Mouse (Mus musculus) limb, embryonic 14.5 days (tissue): ENCODE results near the gene Gm10188. TPM values are rescaled to one million over a fixed set of nuclear protein-coding genes. Genes with fewer than 3 reads are reported as not detected.

Experiments
- ATAC-seq: fragments of 200-750 bp; cut with Nextera tagmentation; 2 replicates; pipeline ENCODE4 v1.8.0; 2017; ENCODE audit warnings: low read depth, moderate number of reproducible peaks, moderate TSS enrichment; ENCODE audit not compliant: low FRiP score
- DNase-seq: peaks from one replicate; pipeline ENCODE4 v3.0.0-alpha.2; 2015; ENCODE audit warnings: low spot score
- H3K27ac ChIP-seq: fragments of 300-500 bp; sonication (generic); replicated peaks from 2 replicates; pipeline ENCODE4 v1.5.1; 2014; ENCODE audit warnings: low read depth, mild to moderate bottlenecking, low read length, moderate library complexity, mixed read lengths
- H3K27me3 ChIP-seq: fragments of 300-500 bp; sonication (generic); 2 replicates; pipeline ENCODE4 v1.6.1; 2014; ENCODE audit warnings: low read length, mixed read lengths; ENCODE audit not compliant: control insufficient read depth, insufficient read depth
- H3K36me3 ChIP-seq: fragments of 300-500 bp; sonication (generic); 2 replicates; pipeline ENCODE4 v1.6.1; 2014; ENCODE audit warnings: mild to moderate bottlenecking, low read length, moderate library complexity, mixed read lengths; ENCODE audit not compliant: control insufficient read depth, insufficient read depth
- H3K4me1 ChIP-seq: fragments of 300-500 bp; sonication (generic); 2 replicates; pipeline ENCODE4 v1.6.1; 2014; ENCODE audit warnings: antibody characterized with exemption, low read length, mixed read lengths; ENCODE audit not compliant: control insufficient read depth, insufficient read depth
- H3K4me2 ChIP-seq: fragments of 300-500 bp; sonication (generic); replicated peaks from 2 replicates; pipeline ENCODE4 v1.6.1; 2014; ENCODE audit warnings: low read depth, mild to moderate bottlenecking, low read length, moderate library complexity; ENCODE audit not compliant: severe bottlenecking
- H3K4me3 ChIP-seq: fragments of 300-500 bp; sonication (generic); replicated peaks from 2 replicates; pipeline ENCODE4 v1.5.1; 2014; ENCODE audit warnings: low read length
- H3K9ac ChIP-seq: fragments of 300-500 bp; sonication (generic); 2 replicates; pipeline ENCODE4 v1.6.1; 2014; ENCODE audit warnings: mild to moderate bottlenecking, low read depth, low read length, moderate library complexity; ENCODE audit not compliant: severe bottlenecking
- H3K9me3 ChIP-seq: fragments of 300-500 bp; sonication (generic); 2 replicates; pipeline ENCODE4 v1.6.1; 2016; ENCODE audit warnings: low read length; ENCODE audit not compliant: control insufficient read depth
- POLR2A ChIP-seq: fragments of 200-500 bp; IDR thresholded peaks from 2 replicates; pipeline ENCODE4 v1.8.0; 2012; ENCODE audit warnings: inconsistent platforms, mild to moderate bottlenecking, moderate library complexity, borderline replicate concordance; ENCODE audit not compliant: insufficient read depth, insufficient read length; ENCODE audit errors: extremely low read depth
- WGBS: fragments of 180-500 bp; shearing (Covaris S2); extraction: QIAGEN DNeasy Blood & Tissue Kit; methylation state at CpG from one replicate; pipeline ENCODE4 v1.1.7; 2014; 5-methylcytosine and 5-hydroxymethylcytosine counted together
- polyA plus RNA-seq, 2 experiments: library from polyadenylated mRNA; depleted of rRNA in 1 of 2; stranded (reverse) in 1 of 2; unstranded in 1 of 2; fragments of >200 nt; fragmentation: Nextera tagmentation in 1 of 2; extraction: Ambion mirVana in 1 of 2; gene quantifications; 2 replicates each; pipeline versions ENCODE4 v1.2.1 to v1.2.3; 2012 to 2014

Gm10188 gene
- polyA plus RNA-seq, 2 experiments: not detected

GRCm38 (mm10) chr1:132199934-132200333, 29.6 kb downstream of the Gm10188 start:
- DNase-seq (no peak), ATAC-seq (no peak)
- H3K27me3 ChIP-seq: no peaks in the 10 kb centered on the region
- no peak overlapping the region for H3K27ac ChIP-seq
- no peaks in the 10 kb centered on the region for H3K36me3 ChIP-seq
- no peak for TF ChIP-seq POLR2A
- peak overlapping the region; percentile 36 for H3K4me3 ChIP-seq
- H3K4me2 ChIP-seq: peak overlapping the region; percentile 45
- H3K9me3 ChIP-seq: no peaks in the 10 kb centered on the region
- peaks cover 24% of the 10 kb centered on the region for H3K4me1 ChIP-seq
- 17% methylated on average over 12 of the region's 12 CpGs for WGBS
- 0 out of 2 replicates have a peak overlapping the region, but pooled peaks have one; percentile 12 for H3K9ac ChIP-seq

- no peak overlapping the region for H3K9ac ChIP-seq
- H3K4me1 ChIP-seq: peaks cover 24% of the 10 kb centered on the region
- TF ChIP-seq POLR2A: no peak
- DNase-seq: no peak
- no peak overlapping the region for H3K4me2 ChIP-seq
- no peaks in the 10 kb centered on the region for H3K27me3 ChIP-seq
- no peak for ATAC-seq
- H3K9me3 ChIP-seq: no peaks in the 10 kb centered on the region
- H3K36me3 ChIP-seq: no peaks in the 10 kb centered on the region
- 70% methylated on average over 6 of the region's 6 CpGs for WGBS
- H3K27ac ChIP-seq: no peak overlapping the region
- H3K4me3 ChIP-seq: no peak overlapping the region
Observed at GRCm38 (mm10) chr1:132199244-132199643, 30.3 kb downstream of the Gm10188 start.

- Histone ChIP-seq H3K4me2 (no peak overlapping the region), H3K4me1 (peaks cover 24% of the 10 kb centered on the region), H3K9ac (no peak overlapping the region), H3K27me3 (no peaks in the 10 kb centered on the region), H3K36me3 (no peaks in the 10 kb centered on the region), H3K27ac (no peak overlapping the region), H3K4me3 (no peak overlapping the region), H3K9me3 (no peaks in the 10 kb centered on the region)
- no peak for DNase-seq
- no peak for ATAC-seq
- no peak for TF ChIP-seq POLR2A
- WGBS: 72% methylated on average over 16 of the region's 16 CpGs
Observed at GRCm38 (mm10) chr1:132198401-132199071, 31.0 kb downstream of the Gm10188 start.

- no peak overlapping the region for H3K4me3 ChIP-seq
- H3K4me1 ChIP-seq: peaks cover 24% of the 10 kb centered on the region
- DNase-seq: no peak
- no peak overlapping the region for H3K27ac ChIP-seq
- 12% methylated on average over 9 of the region's 9 CpGs for WGBS
- no peak for ATAC-seq
- TF ChIP-seq POLR2A: no peak
- no peaks in the 10 kb centered on the region for H3K9me3 ChIP-seq
- H3K4me2 ChIP-seq: no peak overlapping the region
- no peak overlapping the region for H3K9ac ChIP-seq
- no peaks in the 10 kb centered on the region for H3K36me3 ChIP-seq
- 0 out of 2 replicates have a peak, but pooled peaks cover 3% of the 10 kb centered on the region for H3K27me3 ChIP-seq
Observed at GRCm38 (mm10) chr1:132197666-132198065, 31.9 kb downstream of the Gm10188 start.

- H3K4me1 ChIP-seq: peaks cover 30% of the 10 kb centered on the region
- no peak for ATAC-seq
Observed at GRCm38 (mm10) chr1:132196337-132196736, 33.2 kb downstream of the Gm10188 start.

More at GRCm38 (mm10) chr1:132196337-132196736, 33.2 kb downstream of the Gm10188 start:
- no peak overlapping the region for H3K27ac ChIP-seq
- H3K27me3 ChIP-seq: peaks cover 16% of the 10 kb centered on the region
- no peak overlapping the region for H3K4me3 ChIP-seq
- H3K9me3 ChIP-seq: no peaks in the 10 kb centered on the region
- 15% methylated on average over 7 of the region's 7 CpGs for WGBS
- DNase-seq: no peak
- no peaks in the 10 kb centered on the region for H3K36me3 ChIP-seq
- TF ChIP-seq POLR2A: no peak
- H3K4me2 ChIP-seq: no peak overlapping the region
- no peak overlapping the region for H3K9ac ChIP-seq
